Mouse (Mus musculus) cortical plate, adult 2 months (tissue): ENCODE data around the gene Gm5447.

ENCODE experiments used
- CTCF ChIP-seq: fragments of 200-500 bp; IDR thresholded peaks from 2 replicates; pipeline ENCODE4 v1.5.1; 2011; ENCODE audit warnings: mild to moderate bottlenecking, control low read depth, low read length; ENCODE audit not compliant: insufficient read depth; ENCODE audit errors: extremely low read depth
- POLR2A ChIP-seq: fragments of 200-500 bp; IDR thresholded peaks from 2 replicates; pipeline ENCODE4 v1.6.1; 2011; ENCODE audit warnings: mild to moderate bottlenecking, low read length, control low read depth; ENCODE audit not compliant: insufficient read depth; ENCODE audit errors: extremely low read depth

- TF ChIP-seq CTCF (no peak), POLR2A (no peak)
Measured at GRCm38 (mm10) chr13:30947540-30947939, 26.5 kb upstream of the Gm5447 start, which contains the start of gene Hus1b.
